Mouse (Mus musculus): ENCODE measurements around the gene Spred2.
A peak's percentile ranks its signal among the peaks of the same experiment; 100 is the strongest.

Gene Spred2

DNA sequence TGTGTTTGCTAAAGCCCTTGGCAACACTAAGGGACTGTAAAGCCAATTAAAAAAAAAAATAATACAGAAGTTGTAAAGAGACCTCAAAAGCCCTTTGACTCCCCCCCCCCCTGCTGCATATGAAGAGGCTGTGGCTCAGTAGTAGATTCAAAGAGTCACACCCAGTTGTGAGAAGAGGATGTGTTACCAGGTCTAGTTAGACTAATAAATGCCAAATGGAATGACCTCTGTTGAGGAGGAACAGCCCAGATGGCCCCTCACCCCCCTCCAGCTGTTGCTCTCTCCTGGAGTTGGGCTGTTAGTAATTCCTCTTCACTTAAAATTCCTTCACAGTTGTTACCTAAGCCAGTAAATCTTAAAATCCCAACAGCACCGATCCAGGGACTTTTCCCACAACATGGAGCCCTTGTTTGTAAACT lies 62.3 kb downstream of the Spred2 start:
- no peak for DNase-seq

DNA sequence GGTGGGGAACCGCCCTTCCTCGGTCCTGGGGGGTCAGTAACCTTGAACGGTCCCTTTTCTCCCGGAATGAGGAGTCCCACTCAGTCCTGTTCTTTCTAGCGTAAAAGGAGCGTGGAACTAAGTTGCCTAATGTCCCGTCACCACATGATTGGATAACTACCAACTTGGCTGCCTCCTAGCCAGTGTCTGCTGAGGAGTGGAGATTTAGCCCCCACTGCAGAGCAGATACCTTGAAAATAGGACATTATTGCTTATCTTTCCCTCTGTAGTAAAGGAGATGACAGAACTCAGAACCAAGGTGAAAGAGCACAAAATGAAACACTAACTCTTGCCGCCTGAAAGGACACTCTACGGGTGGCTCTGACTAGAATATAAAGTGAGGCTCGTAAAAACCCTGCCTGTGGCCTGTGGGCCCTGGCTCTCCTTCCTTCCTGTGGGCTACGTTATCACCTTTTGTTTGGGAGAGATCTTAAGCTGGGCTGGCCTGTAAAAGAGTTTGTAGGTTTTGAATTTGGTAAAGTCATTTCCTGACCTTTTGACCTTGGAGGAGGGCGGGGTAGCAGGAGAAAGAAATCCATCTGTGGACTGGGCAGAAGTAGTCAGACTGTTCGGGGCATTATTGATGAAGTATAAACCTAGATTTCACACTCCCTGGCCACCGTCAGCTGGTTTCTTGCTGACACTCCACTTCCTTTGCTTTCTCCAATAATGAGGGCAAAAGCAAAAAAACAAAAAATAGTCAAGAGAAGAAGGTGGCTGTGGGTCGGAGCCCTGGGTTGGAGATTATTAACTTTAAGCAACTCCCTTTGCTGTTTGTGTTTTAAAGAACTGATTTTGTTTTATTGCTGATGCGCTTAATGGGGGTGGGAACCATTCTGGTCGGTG lies 62.9 kb downstream of the Spred2 start:
- DNase-seq, result no peak

DNA sequence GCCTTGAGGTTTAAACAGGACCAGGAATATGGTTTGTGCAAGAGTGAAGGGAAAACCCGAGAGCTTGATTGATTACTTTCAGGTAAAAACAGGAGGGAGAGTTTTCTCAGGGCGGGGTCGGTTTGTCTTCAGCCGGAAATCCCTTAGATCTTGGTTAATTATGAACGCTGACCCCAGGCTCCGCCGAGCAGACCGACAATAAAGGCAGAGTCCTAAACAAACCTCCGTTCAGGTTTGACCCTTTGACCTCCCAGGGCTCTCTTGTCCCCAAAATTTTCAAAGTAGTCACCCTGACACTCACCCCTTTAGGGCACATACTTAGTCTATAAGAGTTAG lies 63.5 kb downstream of the Spred2 start:
- no peak for DNase-seq

GRCm38 (mm10) chr11:19988224-19988623 lies 64.0 kb downstream of the Spred2 start:
- DNase-seq, result no peak

DNA sequence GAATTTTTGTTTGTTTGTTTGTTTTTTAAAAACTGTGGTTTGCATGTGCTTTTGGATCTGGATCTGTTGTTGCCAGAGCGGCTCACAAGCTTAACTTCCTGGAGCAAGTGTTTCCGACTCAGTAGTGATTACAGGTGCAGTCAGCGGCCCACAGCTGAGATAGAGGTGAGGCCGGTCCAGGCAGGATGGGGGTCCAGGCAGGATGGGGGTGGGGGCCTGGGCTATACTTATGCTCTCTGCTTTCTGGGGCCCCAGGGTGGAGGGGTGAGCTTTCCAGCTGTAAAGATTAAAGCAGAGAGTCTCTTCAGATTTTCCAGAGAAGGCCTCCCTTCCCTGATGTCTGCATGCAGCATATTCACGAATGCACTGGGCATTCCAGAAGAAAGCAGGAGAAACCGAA lies 64.5 kb downstream of the Spred2 start:
- no peak for DNase-seq

DNA sequence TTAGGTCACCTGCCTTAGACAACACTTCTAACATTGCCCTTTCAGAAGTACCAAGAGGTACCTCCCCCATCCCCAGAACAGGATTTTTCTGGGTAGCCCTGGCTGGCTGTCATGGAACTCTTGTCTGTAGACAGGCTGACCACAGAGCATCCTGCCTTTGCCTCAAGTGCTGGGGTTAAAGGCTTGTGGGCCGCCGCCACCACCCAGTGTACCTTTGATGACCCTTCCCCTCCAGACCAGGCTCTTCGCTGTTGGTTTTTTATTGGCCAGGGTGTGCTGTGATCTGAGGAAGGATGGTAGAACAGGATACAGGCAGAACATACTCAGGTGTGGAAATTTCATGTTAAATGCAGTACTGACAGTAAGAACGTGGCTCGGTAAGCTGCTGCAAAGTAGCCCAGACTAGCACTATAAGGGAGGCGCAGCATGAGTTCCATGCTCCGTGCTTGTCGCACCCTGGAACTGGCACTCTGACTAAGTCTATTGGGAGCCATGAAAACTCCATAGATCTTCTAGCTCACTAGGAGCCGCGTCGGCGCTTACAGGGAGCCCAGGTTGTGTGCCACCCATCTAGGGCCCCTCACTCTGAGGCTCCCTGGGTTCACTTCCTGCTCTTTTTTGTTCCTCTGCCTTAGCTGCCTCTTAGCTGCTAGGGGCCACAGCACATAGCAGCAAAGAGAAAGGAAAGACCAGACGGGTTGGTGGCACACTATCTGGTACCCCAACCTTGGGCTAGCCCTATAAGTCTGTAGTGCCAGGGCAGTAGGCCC lies 65.2 kb downstream of the Spred2 start:
- DNase-seq, result no peak

GRCm38 (mm10) chr11:19990731-19991130 lies 66.6 kb downstream of the Spred2 start:
- no peak for DNase-seq

DNA sequence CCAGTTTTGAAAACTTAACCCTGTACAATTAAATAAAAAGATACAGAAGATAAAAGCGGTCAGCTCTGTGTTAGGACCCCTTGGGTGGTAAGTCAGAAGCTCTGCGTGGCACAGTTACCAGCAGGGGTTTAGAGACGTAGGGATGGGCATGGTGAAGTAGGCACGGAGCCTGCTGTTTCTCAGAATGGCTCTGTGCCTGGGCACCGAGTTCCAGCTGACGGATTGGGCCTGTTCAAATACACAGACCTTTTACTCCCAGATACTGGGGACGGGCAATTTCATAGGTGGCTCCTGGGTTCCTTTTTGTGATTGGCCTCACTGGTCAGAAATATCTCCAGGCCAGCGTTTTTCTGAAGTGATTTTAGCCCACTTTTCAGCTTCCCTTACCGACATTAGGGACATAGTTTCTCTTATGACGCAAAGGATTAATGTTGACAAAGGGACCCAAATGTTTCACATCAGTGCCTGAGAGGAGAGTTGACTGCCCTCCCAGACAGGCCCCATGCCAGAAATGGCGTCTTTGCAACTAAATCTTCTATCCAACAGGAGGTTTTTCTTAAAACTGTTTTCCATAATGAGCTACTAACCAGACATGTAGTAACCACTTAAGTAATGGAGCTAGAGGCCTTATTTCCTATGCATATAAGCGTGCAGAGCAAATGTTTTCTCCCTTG lies 67.3 kb downstream of the Spred2 start:
- no peak for DNase-seq

DNA sequence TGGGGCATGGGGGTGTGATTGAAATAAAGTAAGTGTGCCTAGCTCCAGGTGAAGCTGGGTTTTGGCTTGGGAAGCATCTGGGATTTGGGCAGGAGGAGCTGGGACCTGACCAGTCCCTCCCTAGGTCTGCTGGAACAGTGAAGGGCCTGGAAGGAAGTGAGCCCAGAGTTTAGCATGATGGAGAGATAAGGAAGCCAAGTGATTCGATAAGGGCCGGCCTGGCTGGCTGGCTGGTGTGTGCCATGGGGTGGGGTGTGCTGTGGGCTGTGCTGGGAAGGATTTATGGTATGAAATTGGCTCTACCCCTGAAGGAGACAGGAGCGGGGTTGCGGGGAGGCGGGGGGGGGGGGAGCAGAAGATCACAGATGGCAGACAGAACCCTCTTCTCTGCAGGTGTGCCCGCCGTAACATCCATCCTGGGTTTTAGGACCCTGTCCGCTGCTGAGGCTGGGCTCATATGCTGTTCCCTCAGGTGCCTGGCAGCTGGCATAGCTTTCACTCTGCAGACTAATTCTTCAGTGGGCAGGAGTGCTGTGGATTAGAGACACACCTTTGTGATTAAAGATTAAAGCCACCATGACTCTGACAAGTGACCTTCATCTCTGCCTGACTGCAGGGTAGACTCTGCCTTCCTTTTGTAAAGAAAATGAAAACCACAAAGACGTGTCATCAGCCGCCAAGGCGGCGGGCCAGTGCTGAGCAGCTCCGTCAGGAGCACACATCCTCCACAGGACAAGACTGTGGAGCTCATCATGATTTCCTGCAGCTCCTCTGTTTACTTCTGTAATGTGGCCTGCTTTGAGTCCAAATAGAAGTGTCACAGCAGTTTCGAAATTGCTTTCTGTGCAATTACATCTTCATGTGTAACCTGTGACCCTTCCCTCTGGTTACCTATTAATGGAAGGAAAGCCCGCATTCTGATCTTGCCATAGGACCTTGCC lies 68.4 kb downstream of the Spred2 start:
- DNase-seq, result no peak

GRCm38 (mm10) chr11:19993753-19994152 lies 69.6 kb downstream of the Spred2 start:
- peak; percentile 45 for DNase-seq

GRCm38 (mm10) chr11:19994262-19994790 lies 70.2 kb downstream of the Spred2 start:
- DNase-seq, result no peak

DNA sequence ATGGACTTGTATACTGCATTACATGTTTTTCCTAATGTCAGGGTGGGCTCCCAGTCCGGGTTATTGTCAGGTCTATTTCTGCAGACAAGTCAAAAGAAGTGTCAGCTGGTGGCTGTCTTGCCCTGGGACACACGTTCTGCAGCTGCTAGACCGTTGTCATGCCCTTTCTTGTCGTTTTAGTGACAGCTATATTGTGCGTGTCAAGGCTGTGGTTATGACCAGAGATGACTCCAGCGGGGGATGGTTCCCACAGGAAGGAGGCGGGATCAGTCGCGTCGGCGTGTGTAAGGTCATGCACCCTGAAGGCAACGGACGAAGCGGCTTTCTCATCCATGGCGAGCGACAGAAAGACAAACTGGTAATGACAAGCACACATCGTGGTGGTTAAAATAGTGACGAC lies 73.8 kb downstream of the Spred2 start:
- peak; percentile 26 for DNase-seq

DNA sequence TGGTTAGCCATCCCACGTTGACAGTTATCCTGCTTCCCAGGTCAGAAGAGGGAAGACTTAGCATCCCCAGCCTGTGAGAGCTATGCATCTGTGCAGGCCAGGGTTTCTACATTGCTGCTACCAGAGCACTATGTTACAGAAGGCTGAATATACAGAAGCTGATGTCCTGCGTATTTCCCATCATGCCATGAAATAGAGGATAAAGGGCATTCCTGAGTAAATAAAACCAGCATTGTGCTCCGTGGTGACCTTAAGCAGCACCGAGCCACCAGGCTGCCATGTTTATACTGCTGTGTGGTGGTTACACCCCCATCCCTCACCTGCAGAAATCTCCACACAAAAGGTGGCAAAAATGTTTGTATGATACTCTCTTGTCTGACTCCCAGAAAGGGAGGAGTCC lies 78.7 kb downstream of the Spred2 start:
- no peak for DNase-seq

- DNase-seq, result no peak
Observed at GRCm38 (mm10) chr11:20007701-20008100, 83.5 kb downstream of the Spred2 start.

- DNase-seq, result no peak
Observed at GRCm38 (mm10) chr11:20011210-20011978, 87.2 kb downstream of the Spred2 start.

- no peak for DNase-seq
Observed at GRCm38 (mm10) chr11:20013366-20013765, 89.2 kb downstream of the Spred2 start.

DNA sequence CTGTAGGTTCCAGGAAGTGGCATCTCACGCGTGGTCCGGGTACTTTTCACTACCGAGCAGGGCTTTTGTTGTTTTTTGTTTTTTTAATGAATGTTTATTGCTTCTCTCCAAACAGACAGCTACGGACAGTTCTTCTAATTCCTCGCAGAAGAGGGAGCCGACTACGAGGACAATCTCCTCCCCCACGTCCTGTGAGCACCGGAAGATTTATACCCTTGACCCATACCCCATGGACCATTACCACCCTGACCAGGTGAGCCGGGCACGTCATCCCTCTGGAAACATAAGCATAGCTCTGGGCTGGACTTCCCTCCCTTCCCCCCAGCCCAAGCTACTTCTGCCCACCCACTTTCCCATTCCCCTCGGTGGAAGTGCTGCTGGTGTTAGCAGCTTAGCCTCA lies 93.8 kb downstream of the Spred2 start:
- no peak for DNase-seq

GRCm38 (mm10) chr11:20018905-20019304 lies 94.7 kb downstream of the Spred2 start:
- no peak for DNase-seq

DNA sequence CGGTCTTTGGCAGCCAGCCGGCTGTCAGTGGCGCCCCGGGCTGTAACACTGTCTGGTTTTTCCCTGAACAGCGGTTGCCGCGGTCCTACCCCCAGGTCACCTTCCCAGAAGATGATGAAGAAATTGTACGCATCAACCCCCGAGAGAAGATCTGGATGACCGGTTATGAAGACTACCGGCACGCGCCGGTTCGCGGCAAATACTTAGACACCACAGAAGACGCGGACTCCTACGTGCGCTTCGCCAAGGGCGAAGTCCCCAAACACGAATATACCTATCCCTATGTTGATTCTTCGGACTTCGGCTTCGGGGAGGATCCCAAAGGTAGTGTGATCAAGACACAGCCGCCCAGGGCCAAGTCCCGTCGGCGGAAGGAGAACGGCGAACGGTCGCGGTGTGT lies 96.5 kb downstream of the Spred2 start:
- no peak for DNase-seq

GRCm38 (mm10) chr11:20022462-20022861 lies 98.3 kb downstream of the Spred2 start:
- DNase-seq, result peak; percentile 72

DNA sequence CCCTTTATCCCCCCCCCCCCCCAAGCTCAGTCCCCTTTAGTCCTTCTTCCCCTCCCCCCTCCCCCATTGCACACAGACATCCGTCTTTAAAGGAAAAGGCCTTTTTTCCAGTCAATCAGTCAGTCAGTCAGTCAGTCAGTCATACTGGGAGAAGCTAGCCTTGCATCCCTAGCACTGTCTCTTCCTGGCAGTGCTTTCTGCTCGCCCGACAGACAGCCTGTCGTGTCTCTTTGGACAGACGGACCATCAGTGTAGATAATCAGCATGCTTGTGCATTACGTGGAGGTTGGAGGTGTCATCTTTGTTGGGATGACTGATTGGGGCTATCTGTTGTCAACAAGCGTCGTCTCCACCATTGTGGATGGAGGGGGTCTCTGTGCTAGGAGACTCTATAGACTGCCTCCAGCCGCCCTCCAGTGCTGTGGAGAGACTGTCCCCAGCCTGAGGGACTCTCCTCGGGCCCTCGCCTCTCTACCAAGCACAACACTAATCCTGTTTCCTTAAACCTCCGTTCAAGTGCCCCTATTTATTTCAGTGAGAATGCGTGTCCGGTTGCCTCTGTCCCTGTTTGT lies 98.8 kb downstream of the Spred2 start:
- peak; percentile 52 for DNase-seq
